Mouse (Mus musculus) forebrain, embryonic 11.5 days (tissue): ENCODE results near the gene Gm17374. TPM values are rescaled to one million over a fixed set of nuclear protein-coding genes. Genes with fewer than 3 reads are reported as not detected.
"Not testable (repeated sequence)": the region's sequence is repeated elsewhere in the genome, so short reads cannot be mapped to it uniquely, and the experiment has no call there.

Source experiments
- ATAC-seq: fragments of 200-750 bp; cut with Nextera tagmentation; replicated peaks from 2 replicates; pipeline ENCODE4 v1.8.0; 2017; ENCODE audit warnings: moderate TSS enrichment; ENCODE audit not compliant: low FRiP score
- DNase-seq: peaks from one replicate; pipeline ENCODE4 v3.0.0-alpha.2; 2017; ENCODE audit warnings: low spot score
- H3K27ac ChIP-seq: fragments of 300-500 bp; sonication (generic); 2 replicates; pipeline ENCODE4 v1.5.1; 2014; ENCODE audit warnings: low read depth, low read length
- H3K27me3 ChIP-seq: fragments of 300-500 bp; sonication (generic); 2 replicates; pipeline ENCODE4 v1.6.1; 2014; ENCODE audit warnings: mild to moderate bottlenecking, low read length, mixed read lengths; ENCODE audit not compliant: control insufficient read depth, insufficient read depth
- H3K36me3 ChIP-seq: fragments of 300-500 bp; sonication (generic); 2 replicates; pipeline ENCODE4 v1.6.1; 2014; ENCODE audit warnings: mild to moderate bottlenecking, low read length, moderate library complexity, mixed read lengths; ENCODE audit not compliant: control insufficient read depth, insufficient read depth
- H3K4me1 ChIP-seq: fragments of 300-500 bp; sonication (generic); replicated peaks from 2 replicates; pipeline ENCODE4 v1.6.1; 2014; ENCODE audit warnings: low read length, mixed read lengths; ENCODE audit not compliant: control insufficient read depth, insufficient read depth
- H3K4me2 ChIP-seq: fragments of 300-500 bp; sonication (generic); 2 replicates; pipeline ENCODE4 v1.6.1; 2014; ENCODE audit warnings: low read depth, mild to moderate bottlenecking, low read length, moderate library complexity, mixed read lengths; ENCODE audit not compliant: severe bottlenecking
- H3K4me3 ChIP-seq: fragments of 300-500 bp; sonication (generic); 2 replicates; pipeline ENCODE4 v1.5.1; 2014; ENCODE audit warnings: low read depth, low read length
- H3K9ac ChIP-seq: fragments of 300-500 bp; sonication (generic); 2 replicates; pipeline ENCODE4 v1.6.1; 2014; ENCODE audit warnings: low read length
- H3K9me3 ChIP-seq: fragments of 300-500 bp; sonication (generic); 2 replicates; pipeline ENCODE4 v1.6.1; 2016; ENCODE audit warnings: low read length, mixed read lengths; ENCODE audit not compliant: control insufficient read depth
- WGBS: fragments of 180-500 bp; shearing (Covaris S2); extraction: QIAGEN DNeasy Blood & Tissue Kit; methylation state at CpG from one replicate; pipeline ENCODE4 v1.1.7; 2014; 5-methylcytosine and 5-hydroxymethylcytosine counted together
- polyA plus RNA-seq: library from polyadenylated mRNA; unstranded; fragments of >200 nt; fragmentation: Nextera tagmentation; extraction: Ambion mirVana; gene quantifications from 2 replicates; pipeline ENCODE4 v1.2.1, GENCODE M21; 2014

Gene Gm17374
- polyA plus RNA-seq, 1 experiment from 2014 or later, result not detected

GRCm38 (mm10) chr2:140170127-140170802 is 18.4 kb downstream of the Gm17374 start, which contains the start of the genes Esf1 and Ndufaf5:
Esf1 (minus strand) TSS chr2:140170564.
Ndufaf5 (plus strand) TSS chr2:140170649.
- Histone ChIP-seq H3K4me3 (peak within 1 kb of the TSS; percentile 85), H3K9me3 (no peaks in the 10 kb centered on the region), H3K36me3 (no peaks in the 10 kb centered on the region), H3K4me1 (peaks cover 3% of the 10 kb centered on the region; the same call in 1 of the 2 replicates), H3K27ac (no peak within 1 kb of the TSS), H3K4me2 (peak within 1 kb of the TSS; percentile 77), H3K9ac (peak within 1 kb of the TSS; percentile 86), H3K27me3 (no peaks in the 10 kb centered on the region)
- WGBS, result under 1% methylated on average over 43 of the region's 43 CpGs
- peak; percentile 93 for DNase-seq
- peak; percentile 98 for ATAC-seq

- no peaks in the 10 kb centered on the region for H3K27me3 ChIP-seq
- DNase-seq (no peak), ATAC-seq (peak; percentile 85)
- H3K36me3 ChIP-seq, result no peaks in the 10 kb centered on the region
- H3K9ac ChIP-seq, result peak overlapping the region; percentile 86
- H3K4me2 ChIP-seq, result peak overlapping the region; percentile 71
- H3K9me3 ChIP-seq, result no peaks in the 10 kb centered on the region
- WGBS, result 10% methylated on average over 28 of the region's 28 CpGs
- H3K4me1 ChIP-seq, result peaks cover 3% of the 10 kb centered on the region; the same call in 1 of the 2 replicates
- H3K27ac ChIP-seq, result no peak overlapping the region
- H3K4me3 ChIP-seq, result peak overlapping the region; percentile 85
Observed at GRCm38 (mm10) chr2:140170803-140171553, 19.1 kb downstream of the Gm17374 start.

GRCm38 (mm10) chr2:140185685-140186210 is 33.9 kb downstream of the Gm17374 start:
- not testable (repeated sequence) for H3K27ac ChIP-seq, H3K4me1 ChIP-seq, H3K9me3 ChIP-seq, ATAC-seq, H3K36me3 ChIP-seq, H3K4me3 ChIP-seq, H3K27me3 ChIP-seq, DNase-seq, H3K9ac ChIP-seq, H3K4me2 ChIP-seq
- WGBS, result 93% methylated on average over 3 of the region's 3 CpGs

- Histone ChIP-seq H3K4me1 (no peaks in the 10 kb centered on the region), H3K4me2 (no peak overlapping the region), H3K9ac (no peak overlapping the region), H3K36me3 (no peaks in the 10 kb centered on the region; the same call in 1 of the 2 replicates), H3K27ac (no peak overlapping the region), H3K9me3 (no peaks in the 10 kb centered on the region), H3K27me3 (no peaks in the 10 kb centered on the region), H3K4me3 (no peak overlapping the region)
- ATAC-seq, result no peak
- 91% methylated on average over 2 of the region's 2 CpGs for WGBS
- DNase-seq, result no peak
Observed at GRCm38 (mm10) chr2:140200713-140201112, 48.9 kb downstream of the Gm17374 start.

- Histone ChIP-seq H3K36me3 (no peaks in the 10 kb centered on the region; the same call in 1 of the 2 replicates), H3K4me2 (no peak overlapping the region), H3K4me3 (no peak overlapping the region), H3K9me3 (no peaks in the 10 kb centered on the region), H3K4me1 (no peaks in the 10 kb centered on the region), H3K9ac (no peak overlapping the region), H3K27ac (no peak overlapping the region), H3K27me3 (no peaks in the 10 kb centered on the region)
- DNase-seq (no peak), ATAC-seq (no peak)
- 93% methylated on average over 5 of the region's 5 CpGs for WGBS
Observed at GRCm38 (mm10) chr2:140202573-140202972, 50.7 kb downstream of the Gm17374 start.

Other genes starting within 250 kb of the Gm17374 start
- gene Tasp1, start 85.2 kb upstream of the Gm17374 start, polyA plus RNA-seq, result 19.8 and 21.1 TPM in 2 replicates
- gene Esf1, start 18.5 kb downstream of the Gm17374 start, polyA plus RNA-seq, result 27.6 and 34.8 TPM in 2 replicates
- gene Ndufaf5, start 18.6 kb downstream of the Gm17374 start, polyA plus RNA-seq, result 29.4 and 31.6 TPM in 2 replicates
- gene Sel1l2, start 237.7 kb downstream of the Gm17374 start, polyA plus RNA-seq, result not detected in 2 replicates
- 45.9 and 47.6 TPM in 2 replicates for gene Macrod2, start 243.3 kb downstream of the Gm17374 start, polyA plus RNA-seq